Mouse (Mus musculus) embryonic facial prominence, embryonic 14.5 days (tissue): Measurements from ENCODE around the gene Hnrnpa0. TPM values are rescaled to one million over a fixed set of nuclear protein-coding genes. Genes with fewer than 3 reads are reported as not detected.

Experiments used
- ATAC-seq: fragments of 200-750 bp; cut with Nextera tagmentation; 2 replicates; pipeline ENCODE4 v1.8.0; 2017; ENCODE audit warnings: low read depth, moderate number of reproducible peaks, moderate TSS enrichment
- DNase-seq: peaks from one replicate; pipeline ENCODE4 v3.0.0-alpha.2; 2015; ENCODE audit warnings: low spot score
- H3K27ac ChIP-seq: fragments of 300-500 bp; sonication (generic); replicated peaks from 2 replicates; pipeline ENCODE4 v1.5.1; 2014; ENCODE audit warnings: low read depth, mild to moderate bottlenecking, low read length, moderate library complexity
- H3K27me3 ChIP-seq: fragments of 300-500 bp; sonication (generic); replicated peaks from 2 replicates; pipeline ENCODE4 v1.6.1; 2014; ENCODE audit warnings: low read length; ENCODE audit not compliant: control insufficient read depth, insufficient read depth
- H3K36me3 ChIP-seq: fragments of 300-500 bp; sonication (generic); 2 replicates; pipeline ENCODE4 v1.6.1; 2014; ENCODE audit warnings: low read length, mixed read lengths; ENCODE audit not compliant: control insufficient read depth, insufficient read depth
- H3K4me1 ChIP-seq: fragments of 300-500 bp; sonication (generic); 2 replicates; pipeline ENCODE4 v1.6.1; 2014; ENCODE audit warnings: antibody characterized with exemption, low read length; ENCODE audit not compliant: control insufficient read depth, insufficient read depth
- H3K4me2 ChIP-seq: fragments of 300-500 bp; sonication (generic); 2 replicates; pipeline ENCODE4 v1.6.1; 2014; ENCODE audit warnings: low read depth, mild to moderate bottlenecking, low read length, moderate library complexity, mixed read lengths
- H3K4me3 ChIP-seq: fragments of 300-500 bp; sonication (generic); 2 replicates; pipeline ENCODE4 v1.5.1; 2014; ENCODE audit warnings: low read depth, mild to moderate bottlenecking, low read length
- H3K9ac ChIP-seq: fragments of 300-500 bp; sonication (generic); 2 replicates; pipeline ENCODE4 v1.6.1; 2014; ENCODE audit warnings: low read depth, mild to moderate bottlenecking, low read length, moderate library complexity, mixed read lengths
- H3K9me3 ChIP-seq: fragments of 300-500 bp; sonication (generic); 2 replicates; pipeline ENCODE4 v1.6.1; 2016; ENCODE audit warnings: low read length; ENCODE audit not compliant: control insufficient read depth
- WGBS: fragments of 180-500 bp; shearing (Covaris S2); extraction: QIAGEN DNeasy Blood & Tissue Kit; methylation state at CpG from one replicate; pipeline ENCODE4 v1.1.7; 2014; 5-methylcytosine and 5-hydroxymethylcytosine counted together
- polyA plus RNA-seq: library from polyadenylated mRNA; unstranded; fragments of >200 nt; fragmentation: Nextera tagmentation; extraction: Ambion mirVana; gene quantifications from 2 replicates; pipeline ENCODE4 v1.2.1, GENCODE M21; 2014

Hnrnpa0 gene
- polyA plus RNA-seq: 41.5 and 45.1 TPM in 2 replicates

DNA sequence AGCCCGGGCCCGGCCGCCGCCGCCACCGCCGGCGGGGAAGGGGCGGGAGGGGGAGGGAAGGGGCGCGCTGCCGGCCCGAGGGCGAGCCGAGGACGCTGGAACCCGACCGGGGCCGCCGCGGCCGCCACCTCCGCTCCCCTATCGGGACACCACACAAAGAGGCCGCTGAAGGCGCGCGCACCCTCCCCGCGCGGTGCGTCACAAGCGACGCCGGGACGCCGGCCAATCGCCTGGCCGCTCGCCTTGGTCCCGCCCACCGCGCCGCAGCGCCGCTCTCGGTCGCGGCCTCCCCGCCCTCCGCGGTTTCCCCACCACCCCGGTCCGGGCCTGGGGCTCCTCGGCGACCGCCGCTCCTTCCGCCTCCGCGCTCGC is at the start of gene Hnrnpa0:
Hnrnpa0 (minus strand) TSS at position 161 of the 372 bp plus-strand sequence.
- 0% methylated on average over 7 of the region's 62 CpGs for WGBS
- Histone ChIP-seq H3K4me1 (peaks cover 11% of the 10 kb centered on the region), H3K4me3 (peak within 1 kb of the TSS; percentile 98), H3K36me3 (peaks cover 19% of the 10 kb centered on the region), H3K9me3 (no peaks in the 10 kb centered on the region), H3K27ac (peak within 1 kb of the TSS; percentile 99), H3K9ac (peak within 1 kb of the TSS; percentile 100), H3K4me2 (peak within 1 kb of the TSS; percentile 76), H3K27me3 (no peaks in the 10 kb centered on the region)
- peak; percentile 93 for ATAC-seq
- peak; percentile 97 for DNase-seq

DNA sequence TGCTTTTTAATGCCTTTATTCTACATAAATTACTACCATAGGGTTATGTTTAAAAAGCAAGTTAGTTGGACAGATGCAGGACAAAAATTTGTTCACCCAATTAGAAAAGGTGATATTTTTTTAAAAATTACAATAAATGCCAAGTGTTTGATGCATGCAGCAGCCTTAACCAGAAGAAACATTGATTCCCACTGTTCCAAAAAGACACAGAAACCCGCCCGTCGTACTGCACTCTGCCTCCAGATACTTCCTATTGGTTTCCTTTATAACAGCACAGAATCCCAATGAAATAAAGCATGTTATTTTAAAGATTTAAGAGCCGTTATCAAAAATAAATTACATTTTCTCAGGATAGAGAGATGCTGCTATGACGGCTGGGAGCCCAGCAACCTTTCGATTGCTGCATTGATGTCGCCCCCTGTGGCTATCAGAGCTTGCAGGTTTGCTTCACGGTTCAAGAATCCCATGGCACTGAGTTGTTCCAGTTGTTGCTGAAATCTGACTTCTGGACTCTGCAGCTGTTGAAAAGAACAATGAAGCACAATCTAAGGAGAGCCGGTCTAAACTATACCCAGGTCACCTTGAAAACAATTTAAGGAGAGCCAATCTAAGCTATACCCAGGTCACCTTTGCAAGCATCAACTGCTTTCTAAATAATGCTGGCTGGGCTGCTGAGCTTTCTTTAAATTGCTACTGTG is 49.3 kb upstream of the Hnrnpa0 start:
- Histone ChIP-seq H3K4me2 (no peak overlapping the region), H3K9me3 (no peaks in the 10 kb centered on the region), H3K9ac (no peak overlapping the region), H3K27ac (no peak overlapping the region), H3K4me3 (no peak overlapping the region), H3K4me1 (no peaks in the 10 kb centered on the region), H3K27me3 (no peaks in the 10 kb centered on the region), H3K36me3 (peaks cover 92% of the 10 kb centered on the region)
- ATAC-seq (no peak), DNase-seq (no peak)
- 87% methylated on average over 9 of the region's 9 CpGs for WGBS

DNA sequence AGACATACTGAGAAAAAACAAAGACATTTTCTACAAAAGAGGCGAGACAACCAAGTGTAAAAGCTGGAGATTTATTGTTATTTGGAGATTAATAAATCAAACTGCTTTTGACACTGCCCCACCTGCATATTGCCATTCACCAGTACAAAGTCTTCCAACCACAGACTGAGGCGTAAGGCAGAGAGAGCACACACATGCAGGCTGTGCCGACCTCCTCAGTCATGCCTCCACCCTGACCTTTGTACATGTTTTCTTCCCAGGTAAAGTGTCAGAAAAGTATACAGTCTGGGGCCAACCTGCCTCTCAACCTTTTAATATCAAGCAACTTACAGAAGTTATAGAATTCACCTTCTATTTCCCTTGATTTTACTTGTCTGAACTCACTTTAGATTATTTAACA is 47.7 kb upstream of the Hnrnpa0 start:
- no peaks in the 10 kb centered on the region for H3K9me3 ChIP-seq
- no peaks in the 10 kb centered on the region for H3K4me1 ChIP-seq
- DNase-seq (no peak), ATAC-seq (no peak)
- no peak overlapping the region for H3K27ac ChIP-seq
- no peak overlapping the region for H3K4me3 ChIP-seq
- 86% methylated on average over 3 of the region's 3 CpGs for WGBS
- H3K27me3 ChIP-seq: no peaks in the 10 kb centered on the region
- H3K4me2 ChIP-seq: no peak overlapping the region
- H3K9ac ChIP-seq: no peak overlapping the region
- H3K36me3 ChIP-seq: peaks cover 87% of the 10 kb centered on the region

DNA sequence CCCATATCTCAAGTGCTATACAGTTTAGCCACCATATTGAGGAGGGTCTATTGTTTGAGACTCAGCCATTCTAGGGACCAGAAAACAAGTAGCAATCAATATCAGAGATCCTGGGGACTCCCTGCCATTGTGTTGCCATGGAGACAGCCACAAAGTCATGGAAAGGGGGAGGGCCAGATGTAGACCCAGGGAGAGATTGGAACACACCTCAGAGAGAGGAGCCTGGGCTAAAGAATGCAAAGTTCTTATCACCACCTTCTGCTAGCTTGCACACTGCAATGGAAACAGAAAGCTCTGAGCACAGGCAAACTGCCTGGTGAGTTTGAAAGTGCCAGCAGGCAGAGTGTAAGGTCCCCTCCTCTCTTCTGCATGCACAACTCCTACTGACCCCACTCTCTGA is 39.8 kb upstream of the Hnrnpa0 start:
- no peak overlapping the region for H3K4me2 ChIP-seq
- H3K4me1 ChIP-seq: no peaks in the 10 kb centered on the region
- no peaks in the 10 kb centered on the region for H3K9me3 ChIP-seq
- H3K27ac ChIP-seq: no peak overlapping the region
- H3K9ac ChIP-seq: no peak overlapping the region
- ATAC-seq: no peak
- no peaks in the 10 kb centered on the region for H3K27me3 ChIP-seq
- H3K4me3 ChIP-seq: no peak overlapping the region
- peaks cover 35% of the 10 kb centered on the region for H3K36me3 ChIP-seq
- DNase-seq: no peak

DNA sequence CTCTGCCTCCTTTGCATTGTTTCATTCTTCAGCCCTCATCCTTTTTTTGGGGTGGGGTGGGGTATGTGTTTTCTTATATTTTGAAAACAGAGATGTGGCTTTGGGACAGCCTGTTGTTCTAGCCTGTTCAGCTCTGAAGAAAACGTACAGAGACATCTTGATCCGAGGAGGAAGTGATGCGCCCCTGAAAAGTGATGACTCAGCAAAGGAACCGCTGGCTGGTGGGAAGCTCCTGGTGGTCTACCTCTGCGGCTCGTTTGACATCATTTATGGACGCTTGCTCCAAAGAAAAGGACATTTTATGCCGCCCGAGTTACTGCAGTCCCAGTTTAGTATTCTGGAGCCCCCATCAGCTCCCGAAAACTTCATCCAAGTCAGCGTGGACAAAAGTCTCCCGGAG is 35.0 kb upstream of the Hnrnpa0 start:
- WGBS: 96% methylated on average over 12 of the region's 12 CpGs
- Histone ChIP-seq H3K27me3 (no peaks in the 10 kb centered on the region), H3K4me3 (no peak overlapping the region), H3K27ac (no peak overlapping the region), H3K9me3 (no peaks in the 10 kb centered on the region), H3K4me1 (no peaks in the 10 kb centered on the region), H3K4me2 (no peak overlapping the region), H3K36me3 (peaks cover 43% of the 10 kb centered on the region), H3K9ac (no peak overlapping the region)
- no peak for ATAC-seq
- no peak for DNase-seq

DNA sequence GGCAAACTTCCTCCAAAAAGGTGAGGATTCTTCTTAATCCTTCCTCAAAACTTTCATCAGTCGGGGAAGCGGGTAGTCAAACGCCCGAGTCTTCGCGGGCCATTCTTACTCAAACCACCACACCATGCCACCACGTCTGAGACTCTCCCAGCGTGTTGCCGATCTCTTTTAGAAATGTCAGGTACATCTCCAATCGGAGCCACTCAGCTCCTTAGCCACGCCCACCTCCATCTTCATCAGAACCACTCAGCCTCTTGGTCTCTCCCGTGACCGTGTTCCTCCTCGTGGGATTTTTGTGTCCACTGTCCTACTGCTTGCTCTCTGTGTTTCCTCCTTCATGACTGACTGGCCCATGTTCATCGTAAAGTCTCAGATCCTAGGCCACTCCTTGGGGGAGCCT is 32.4 kb upstream of the Hnrnpa0 start:
- H3K4me2 ChIP-seq: no peak overlapping the region
- ATAC-seq (no peak), DNase-seq (no peak)
- H3K27me3 ChIP-seq: no peaks in the 10 kb centered on the region
- H3K4me3 ChIP-seq: no peak overlapping the region
- no peaks in the 10 kb centered on the region for H3K4me1 ChIP-seq
- H3K36me3 ChIP-seq: peaks cover 39% of the 10 kb centered on the region
- 95% methylated on average over 15 of the region's 15 CpGs for WGBS
- H3K9ac ChIP-seq: no peak overlapping the region
- no peaks in the 10 kb centered on the region for H3K9me3 ChIP-seq
- no peak overlapping the region for H3K27ac ChIP-seq

DNA sequence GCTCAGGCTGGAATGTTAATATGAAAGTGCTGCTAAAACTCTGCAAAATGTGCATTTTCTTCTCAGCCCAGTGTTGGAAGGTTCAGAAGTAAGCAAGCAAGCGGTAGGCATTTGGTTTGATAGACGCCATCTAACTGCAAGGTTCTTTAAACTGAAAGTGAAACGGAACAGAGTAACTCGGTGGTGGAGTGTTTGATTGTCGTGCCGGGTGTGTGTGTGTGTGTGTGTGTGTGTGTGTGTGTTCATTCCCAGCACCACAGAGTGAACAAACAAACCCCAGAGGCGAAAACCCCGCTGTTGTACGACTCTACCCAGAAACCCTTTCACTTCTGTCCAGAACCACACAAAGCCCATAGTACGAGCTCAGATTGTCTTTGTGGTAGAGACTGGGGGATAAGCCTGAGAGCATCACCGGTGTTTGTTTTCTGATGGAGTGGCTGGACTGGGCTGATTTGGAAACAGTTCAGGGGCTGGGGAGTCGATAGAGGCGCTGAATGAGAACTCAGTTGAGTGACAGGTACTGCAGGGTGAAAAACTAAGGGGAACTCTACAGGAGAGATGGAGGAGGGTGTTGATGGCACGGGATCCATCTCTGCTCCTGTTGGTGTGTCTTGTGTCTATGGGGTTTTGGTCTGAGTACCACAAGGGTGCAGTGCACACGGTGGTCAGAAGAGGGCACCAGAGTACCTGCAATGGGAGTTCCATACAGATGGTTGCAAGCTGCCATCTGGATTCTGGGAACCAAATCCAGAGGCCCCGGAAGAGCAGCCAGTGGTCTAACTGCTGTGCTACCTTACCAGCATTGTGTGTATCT is 29.9 kb upstream of the Hnrnpa0 start:
- peak; percentile 64 for ATAC-seq
- H3K27ac ChIP-seq: peak overlapping the region; percentile 71

DNA sequence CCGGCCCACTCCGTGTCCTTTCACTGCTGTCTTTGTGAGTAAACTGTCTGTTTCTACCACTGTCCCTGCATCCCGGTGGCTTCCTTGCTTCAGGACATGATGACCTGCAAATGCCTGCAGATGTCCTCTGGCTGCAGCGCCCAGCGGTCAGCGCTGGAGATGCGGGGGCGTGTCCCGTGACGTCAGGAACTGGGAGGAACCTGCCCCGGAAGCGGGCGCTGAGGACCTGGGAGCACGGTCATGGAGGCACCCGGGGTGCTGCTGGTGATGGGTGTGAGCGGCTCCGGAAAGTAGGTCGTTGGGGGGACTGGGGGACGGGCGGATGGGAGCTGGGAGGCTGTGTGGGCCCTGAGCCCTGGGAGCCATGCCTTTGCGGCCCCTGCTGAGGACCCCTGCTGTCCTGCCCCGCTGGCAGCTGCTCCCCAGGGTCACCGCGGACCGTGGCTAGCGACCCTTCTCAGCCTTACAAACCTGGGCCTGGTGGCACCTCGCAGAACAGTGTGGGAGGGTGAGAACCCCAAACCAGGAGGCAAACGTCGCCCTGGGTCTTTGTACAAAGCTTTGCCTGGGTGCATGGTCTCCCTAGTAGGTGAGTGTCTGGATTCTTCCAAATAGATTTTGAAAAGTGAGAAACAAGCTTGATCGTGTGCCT is 29.2 kb upstream of the Hnrnpa0 start, which contains the start of gene Idnk:
Idnk (plus strand) TSS at position 203 of the 652 bp plus-strand sequence.
- H3K9ac ChIP-seq: peak within 1 kb of the TSS; percentile 70
- DNase-seq: peak; percentile 89
- H3K27me3 ChIP-seq: no peaks in the 10 kb centered on the region
- H3K4me3 ChIP-seq: peak within 1 kb of the TSS; percentile 69
- H3K27ac ChIP-seq: peak within 1 kb of the TSS; percentile 71
- peaks cover 25% of the 10 kb centered on the region for H3K36me3 ChIP-seq
- peak within 1 kb of the TSS; percentile 97 for H3K4me2 ChIP-seq
- H3K9me3 ChIP-seq: 0 out of 2 replicates have a peak, but pooled peaks cover 3% of the 10 kb centered on the region
- WGBS: under 1% methylated on average over 23 of the region's 30 CpGs
- no peaks in the 10 kb centered on the region for H3K4me1 ChIP-seq
- ATAC-seq: peak; percentile 90

More for the DNA sequence above, 29.9 kb upstream of the Hnrnpa0 start:
- Histone ChIP-seq H3K4me2 (peak overlapping the region; percentile 97), H3K9ac (peak overlapping the region; percentile 70), H3K9me3 (0 out of 2 replicates have a peak, but pooled peaks cover 3% of the 10 kb centered on the region), H3K4me1 (no peaks in the 10 kb centered on the region), H3K4me3 (peak overlapping the region; percentile 69), H3K36me3 (peaks cover 31% of the 10 kb centered on the region), H3K27me3 (no peaks in the 10 kb centered on the region)
- WGBS: 10% methylated on average over 16 of the region's 16 CpGs
- peak; percentile 90 for DNase-seq
